Mouse (Mus musculus): ENCODE measurements at regions not wholly inside any gene's neighbourhood (a gene's known extent, or its start where the extent isn't known, plus 50 kb on each side); places are given as distances from the start of the nearest gene placed in this dataset.

GRCm38 (mm10) chr3:144113672-144114645 lies 91.1 kb downstream of the Lmo4 start:
- H3K9ac ChIP-seq (ENCODE audit: low read length) = no peak overlapping the region
- 77% methylated on average over 11 of the region's 11 CpGs for WGBS
- no peak overlapping the region for H3K4me3 ChIP-seq (ENCODE audit: control insufficient read depth in 1 of 2, insufficient read depth in 1 of 2, low read depth in 1 of 2, low read length in 2 of 2)
- no peak overlapping the region for H3K27ac ChIP-seq (replicated peaks in 1 of 2; ENCODE audit: control insufficient read depth in 1 of 2, insufficient read depth in 1 of 2, low read depth in 2 of 2, low read length in 2 of 2)
- no peaks in the 10 kb centered on the region for H3K36me3 ChIP-seq (ENCODE audit: control insufficient read depth, insufficient read depth, low read length)
- H3K4me2 ChIP-seq (ENCODE audit: low read length) = no peak overlapping the region
- ATAC-seq (ENCODE audit: insufficient number of reproducible peaks, insufficient read depth, low FRiP score, low read depth) = no peak
- no peaks in the 10 kb centered on the region for H3K4me1 ChIP-seq (ENCODE audit: control insufficient read depth in 2 of 2, insufficient read depth in 2 of 2, low read length in 2 of 2)
- H3K9me3 ChIP-seq (ENCODE audit: control insufficient read depth, low read length) = no peaks in the 10 kb centered on the region
- H3K27me3 ChIP-seq (ENCODE audit: control insufficient read depth, insufficient read depth, low read length) = no peaks in the 10 kb centered on the region

- 82% methylated on average over 5 of the region's 5 CpGs for WGBS
These were observed 94.5 kb downstream of the Lmo4 start for GRCm38 (mm10) chr3:144110331-144111080.

GRCm38 (mm10) chr3:144109769-144110168 lies 95.3 kb downstream of the Lmo4 start:
- 72% methylated on average over 2 of the region's 2 CpGs for WGBS
- H3K36me3 ChIP-seq (ENCODE audit: control insufficient read depth, insufficient read depth, low read length) = no peaks in the 10 kb centered on the region
- no peak overlapping the region for H3K4me3 ChIP-seq (ENCODE audit: control insufficient read depth in 1 of 2, insufficient read depth in 1 of 2, low read depth in 1 of 2, low read length in 2 of 2)
- H3K4me2 ChIP-seq (ENCODE audit: low read length) = no peak overlapping the region
- no peaks in the 10 kb centered on the region for H3K27me3 ChIP-seq (ENCODE audit: control insufficient read depth, insufficient read depth, low read length)
- no peaks in the 10 kb centered on the region for H3K9me3 ChIP-seq (ENCODE audit: control insufficient read depth, low read length)
- no peak for ATAC-seq (ENCODE audit: insufficient number of reproducible peaks, insufficient read depth, low FRiP score, low read depth)
- H3K9ac ChIP-seq (ENCODE audit: low read length) = no peak overlapping the region
- no peak overlapping the region for H3K27ac ChIP-seq (replicated peaks in 1 of 2; ENCODE audit: control insufficient read depth in 1 of 2, insufficient read depth in 1 of 2, low read depth in 2 of 2, low read length in 2 of 2)
- H3K4me1 ChIP-seq (ENCODE audit: control insufficient read depth in 2 of 2, insufficient read depth in 2 of 2, low read length in 2 of 2) = peaks cover 0 to 2% of the 10 kb centered on the region in 2 experiments; a peak in 1 of 4 replicates

More at GRCm38 (mm10) chr3:144110331-144111080, 94.5 kb downstream of the Lmo4 start:
- ATAC-seq (ENCODE audit: insufficient number of reproducible peaks, insufficient read depth, low FRiP score, low read depth) = no peak
- H3K27me3 ChIP-seq (ENCODE audit: control insufficient read depth, insufficient read depth, low read length) = no peaks in the 10 kb centered on the region
- H3K9me3 ChIP-seq (ENCODE audit: control insufficient read depth, low read length) = no peaks in the 10 kb centered on the region
- peaks cover 0 to 2% of the 10 kb centered on the region in 2 experiments; a peak in 1 of 4 replicates for H3K4me1 ChIP-seq (ENCODE audit: control insufficient read depth in 2 of 2, insufficient read depth in 2 of 2, low read length in 2 of 2)
- H3K9ac ChIP-seq (ENCODE audit: low read length) = no peak overlapping the region
- no peaks in the 10 kb centered on the region for H3K36me3 ChIP-seq (ENCODE audit: control insufficient read depth, insufficient read depth, low read length)
- no peak overlapping the region for H3K27ac ChIP-seq (replicated peaks in 1 of 2; ENCODE audit: control insufficient read depth in 1 of 2, insufficient read depth in 1 of 2, low read depth in 2 of 2, low read length in 2 of 2)
- no peak overlapping the region for H3K4me3 ChIP-seq (ENCODE audit: control insufficient read depth in 1 of 2, insufficient read depth in 1 of 2, low read depth in 1 of 2, low read length in 2 of 2)
- H3K4me2 ChIP-seq (ENCODE audit: low read length) = no peak overlapping the region

DNA sequence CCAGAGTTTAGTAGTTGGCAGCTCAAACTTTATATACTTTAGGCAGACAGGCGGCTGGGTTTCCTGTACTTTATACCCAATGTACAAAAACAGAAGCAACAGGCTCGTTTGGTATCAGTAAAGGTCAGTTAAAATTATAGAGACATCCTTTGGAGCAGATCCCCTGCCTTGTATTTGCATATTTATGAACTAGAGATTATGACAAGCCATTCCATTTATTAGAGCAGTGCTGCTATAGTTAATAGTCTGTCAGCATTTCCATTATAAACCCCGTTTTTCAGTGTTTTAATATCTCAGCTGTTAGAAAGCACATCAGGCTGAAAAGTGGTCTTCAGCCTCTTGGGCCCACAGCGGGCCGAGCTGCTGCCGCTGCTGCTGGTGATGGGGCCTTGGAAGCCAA lies 96.7 kb downstream of the Lmo4 start:
- H3K27ac ChIP-seq (replicated peaks in 1 of 2; ENCODE audit: control insufficient read depth in 1 of 2, insufficient read depth in 1 of 2, low read depth in 2 of 2, low read length in 2 of 2) = no peak overlapping the region
- H3K4me2 ChIP-seq (ENCODE audit: low read length) = no peak overlapping the region
- ATAC-seq (ENCODE audit: insufficient number of reproducible peaks, insufficient read depth, low FRiP score, low read depth) = no peak
- H3K4me1 ChIP-seq (ENCODE audit: control insufficient read depth in 2 of 2, insufficient read depth in 2 of 2, low read length in 2 of 2) = peaks cover 0 to 2% of the 10 kb centered on the region in 2 experiments; a peak in 1 of 4 replicates
- H3K9ac ChIP-seq (ENCODE audit: low read length) = no peak overlapping the region
- no peaks in the 10 kb centered on the region for H3K36me3 ChIP-seq (ENCODE audit: control insufficient read depth, insufficient read depth, low read length)
- H3K27me3 ChIP-seq (ENCODE audit: control insufficient read depth, insufficient read depth, low read length) = no peaks in the 10 kb centered on the region
- H3K4me3 ChIP-seq (ENCODE audit: control insufficient read depth in 1 of 2, insufficient read depth in 1 of 2, low read depth in 1 of 2, low read length in 2 of 2) = no peak overlapping the region
- 77% methylated on average over 6 of the region's 6 CpGs for WGBS
- H3K9me3 ChIP-seq (ENCODE audit: control insufficient read depth, low read length) = no peaks in the 10 kb centered on the region

DNA sequence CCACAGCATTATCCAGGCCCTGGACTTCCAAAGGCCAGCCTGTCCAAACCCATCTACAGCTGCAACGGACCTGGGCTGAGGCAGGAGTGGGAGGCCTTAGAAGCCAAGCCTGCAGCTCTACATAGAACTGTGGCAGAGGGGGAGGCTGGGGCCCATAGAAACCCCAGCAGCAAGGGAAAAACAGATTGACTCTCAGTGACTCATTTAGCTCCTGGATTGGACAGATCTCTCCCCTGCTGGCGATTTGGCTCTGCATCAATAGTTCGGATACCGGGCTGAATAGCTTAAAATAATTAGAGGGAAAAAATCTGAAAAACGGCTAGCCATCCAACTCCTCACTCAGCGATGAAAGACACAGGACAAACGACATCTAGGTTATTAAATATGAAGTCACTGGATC lies 97.4 kb downstream of the Lmo4 start:
- Histone ChIP-seq H3K36me3 (ENCODE audit: control insufficient read depth, insufficient read depth, low read length) (no peaks in the 10 kb centered on the region), H3K9me3 (ENCODE audit: control insufficient read depth, low read length) (no peaks in the 10 kb centered on the region), H3K9ac (ENCODE audit: low read length) (no peak overlapping the region), H3K4me1 (ENCODE audit: control insufficient read depth in 2 of 2, insufficient read depth in 2 of 2, low read length in 2 of 2) (peaks cover 0 to 2% of the 10 kb centered on the region in 2 experiments; a peak in 1 of 4 replicates), H3K27me3 (ENCODE audit: control insufficient read depth, insufficient read depth, low read length) (no peaks in the 10 kb centered on the region), H3K4me3 (ENCODE audit: control insufficient read depth in 1 of 2, insufficient read depth in 1 of 2, low read depth in 1 of 2, low read length in 2 of 2) (no peak overlapping the region), H3K4me2 (ENCODE audit: low read length) (no peak overlapping the region), H3K27ac (replicated peaks in 1 of 2; ENCODE audit: control insufficient read depth in 1 of 2, insufficient read depth in 1 of 2, low read depth in 2 of 2, low read length in 2 of 2) (no peak overlapping the region)
- no peak for ATAC-seq (ENCODE audit: insufficient number of reproducible peaks, insufficient read depth, low FRiP score, low read depth)
- 73% methylated on average over 7 of the region's 7 CpGs for WGBS

GRCm38 (mm10) chr3:144104366-144104765 lies 100.7 kb downstream of the Lmo4 start:
- H3K27me3 ChIP-seq (ENCODE audit: control insufficient read depth, insufficient read depth, low read length) = no peaks in the 10 kb centered on the region
- no peaks in the 10 kb centered on the region for H3K9me3 ChIP-seq (ENCODE audit: control insufficient read depth, low read length)
- no peaks in the 10 kb centered on the region for H3K36me3 ChIP-seq (ENCODE audit: control insufficient read depth, insufficient read depth, low read length)
- H3K4me1 ChIP-seq (ENCODE audit: control insufficient read depth in 2 of 2, insufficient read depth in 2 of 2, low read length in 2 of 2) = peaks cover 0 to 2% of the 10 kb centered on the region in 2 experiments; a peak in 1 of 4 replicates
- 73% methylated on average over 4 of the region's 4 CpGs for WGBS
- ATAC-seq (ENCODE audit: insufficient number of reproducible peaks, insufficient read depth, low FRiP score, low read depth) = no peak
- no peak overlapping the region for H3K4me3 ChIP-seq (ENCODE audit: control insufficient read depth in 1 of 2, insufficient read depth in 1 of 2, low read depth in 1 of 2, low read length in 2 of 2)
- H3K27ac ChIP-seq (replicated peaks in 1 of 2; ENCODE audit: control insufficient read depth in 1 of 2, insufficient read depth in 1 of 2, low read depth in 2 of 2, low read length in 2 of 2) = no peak overlapping the region
- H3K9ac ChIP-seq (ENCODE audit: low read length) = no peak overlapping the region
- H3K4me2 ChIP-seq (ENCODE audit: low read length) = no peak overlapping the region

- no peak overlapping the region for H3K4me3 ChIP-seq (ENCODE audit: control insufficient read depth in 1 of 2, insufficient read depth in 1 of 2, low read depth in 1 of 2, low read length in 2 of 2)
- no peaks in the 10 kb centered on the region for H3K36me3 ChIP-seq (ENCODE audit: control insufficient read depth, insufficient read depth, low read length)
- H3K9me3 ChIP-seq (ENCODE audit: control insufficient read depth, low read length) = no peaks in the 10 kb centered on the region
- no peak overlapping the region for H3K4me2 ChIP-seq (ENCODE audit: low read length)
- H3K4me1 ChIP-seq (ENCODE audit: control insufficient read depth in 2 of 2, insufficient read depth in 2 of 2, low read length in 2 of 2) = peaks cover 6 to 10% of the 10 kb centered on the region in 2 experiments; a peak in 3 of 4 replicates
- H3K27me3 ChIP-seq (ENCODE audit: control insufficient read depth, insufficient read depth, low read length) = no peaks in the 10 kb centered on the region
- WGBS = 34% methylated on average over 2 of the region's 2 CpGs
- no peak for ATAC-seq (ENCODE audit: insufficient number of reproducible peaks, insufficient read depth, low FRiP score, low read depth)
- no peak overlapping the region for H3K9ac ChIP-seq (ENCODE audit: low read length)
- no peak overlapping the region for H3K27ac ChIP-seq (replicated peaks in 1 of 2; ENCODE audit: control insufficient read depth in 1 of 2, insufficient read depth in 1 of 2, low read depth in 2 of 2, low read length in 2 of 2)
These were observed 105.6 kb downstream of the Lmo4 start for GRCm38 (mm10) chr3:144099444-144099843.

Data from heart, embryonic 14.5 days (tissue).